Mouse (Mus musculus): ENCODE results near the gene Fam71f1.

GRCm38 (mm10) chr6:29365277-29365676 lies 46.3 kb downstream of the Fam71f1 start:
- TF ChIP-seq POLR2A (IDR thresholded peaks at IDR 0.05; ENCODE audit: extremely low read depth, insufficient read depth, low read length) (no peak), CTCF (IDR thresholded peaks at IDR 0.05; ENCODE audit: extremely low read depth, insufficient read depth, low read length) (no peak)

Data from cortical plate, adult 2 months (tissue).